Mouse (Mus musculus): ENCODE measurements around the gene S100a8. TPM values are rescaled to one million over a fixed set of nuclear protein-coding genes. Genes with fewer than 3 reads are reported as not detected.

The S100a8 gene
- polyA plus RNA-seq, 1 experiment from 2014 or later = 3.3 TPM

DNA sequence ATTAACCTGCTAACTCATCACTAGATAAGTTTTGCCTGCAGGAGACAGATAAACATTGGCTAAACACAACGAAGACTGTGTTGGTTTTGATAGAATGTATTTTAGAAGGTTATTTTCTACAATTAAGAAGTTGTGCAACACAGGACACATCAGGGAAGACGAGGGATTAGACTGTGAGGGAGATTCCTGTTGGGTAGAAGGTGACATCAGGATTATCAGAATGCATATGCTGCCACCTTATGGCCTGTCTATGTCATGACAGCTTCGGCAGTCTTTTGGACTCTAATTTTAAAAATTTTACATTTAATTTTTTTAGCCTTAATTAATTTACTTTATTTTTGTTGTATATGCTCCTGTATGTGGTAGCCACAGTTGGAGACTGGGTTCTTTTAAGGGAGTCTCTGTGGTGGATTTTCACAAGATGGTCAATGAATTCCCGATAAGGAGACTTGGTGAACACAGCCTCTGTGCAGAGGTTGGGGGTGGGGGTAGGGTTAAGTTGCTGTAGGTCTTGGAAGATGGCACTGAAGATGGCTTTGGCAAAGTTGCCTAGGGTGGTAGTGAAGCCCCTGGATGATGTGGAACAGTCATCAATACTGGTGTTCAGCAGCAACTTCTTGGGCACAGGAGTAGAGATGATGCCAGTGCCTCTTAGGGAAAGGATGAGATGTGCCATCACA lies 39.9 kb downstream of the S100a8 start:
- ATAC-seq (no peak), DNase-seq (ENCODE audit: low spot score) (peak; percentile 61)
- H3K36me3 ChIP-seq (ENCODE audit: control insufficient read depth, insufficient read depth, low read length) = no peaks in the 10 kb centered on the region
- no peaks in the 10 kb centered on the region for H3K9me3 ChIP-seq (replicated peaks; ENCODE audit: control insufficient read depth, low read length)
- no peaks in the 10 kb centered on the region for H3K4me1 ChIP-seq (ENCODE audit: control insufficient read depth, insufficient read depth, low read length)
- no peak overlapping the region for H3K4me2 ChIP-seq (ENCODE audit: low read length)
- no peak overlapping the region for H3K4me3 ChIP-seq (ENCODE audit: low read depth, low read length)
- no peak overlapping the region for H3K9ac ChIP-seq (ENCODE audit: low read length)
- no peak overlapping the region for H3K27ac ChIP-seq (ENCODE audit: low read depth, low read length)
- H3K27me3 ChIP-seq (replicated peaks; ENCODE audit: control insufficient read depth, insufficient read depth, low read length) = no peaks in the 10 kb centered on the region
- 24% methylated on average over 4 of the region's 4 CpGs for WGBS

DNA sequence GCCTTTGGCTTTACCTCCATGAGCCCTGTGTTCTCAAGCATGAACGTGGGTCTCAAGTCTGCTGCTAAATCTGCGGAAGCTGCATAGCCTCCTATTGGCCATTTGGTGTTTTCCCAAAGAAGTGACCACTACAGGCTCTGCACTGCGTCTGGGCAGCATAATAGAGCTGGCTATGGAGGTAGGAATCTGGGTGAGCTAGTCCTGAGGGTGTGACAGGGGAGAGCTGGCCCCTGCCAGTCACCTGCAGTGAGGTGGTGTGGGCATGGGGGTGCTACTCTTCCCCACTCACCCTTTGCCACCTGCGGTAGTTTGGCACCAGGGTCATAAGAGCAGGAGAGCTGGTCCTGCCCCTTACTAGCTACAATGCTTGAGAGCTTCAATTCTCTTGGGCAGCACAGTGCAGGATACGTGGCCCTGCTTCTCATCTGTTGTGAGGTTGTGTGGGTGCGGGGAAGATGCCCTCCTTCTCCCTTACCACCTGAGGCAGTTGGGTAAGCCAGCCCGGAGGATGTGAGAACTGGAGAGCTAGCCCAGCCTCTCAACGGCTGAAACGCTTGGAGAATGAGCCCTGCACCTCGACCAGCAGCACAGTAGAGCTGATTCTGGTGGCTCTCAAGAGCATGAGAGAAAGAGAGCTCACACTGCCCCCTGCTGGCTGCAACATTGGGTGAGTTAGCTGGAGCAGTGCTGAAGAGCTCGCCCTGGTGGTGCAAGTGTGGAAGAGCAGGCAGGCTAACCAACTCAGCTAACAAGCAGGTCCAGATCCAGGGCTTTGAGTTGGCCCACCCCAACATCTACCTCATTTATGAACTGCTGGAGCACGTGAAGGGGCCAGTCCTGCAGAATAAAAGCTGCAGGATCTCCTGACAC lies 41.0 kb downstream of the S100a8 start:
- Histone ChIP-seq H3K4me2 (ENCODE audit: low read length) (no peak overlapping the region), H3K36me3 (ENCODE audit: control insufficient read depth, insufficient read depth, low read length) (no peaks in the 10 kb centered on the region), H3K4me1 (ENCODE audit: control insufficient read depth, insufficient read depth, low read length) (no peaks in the 10 kb centered on the region), H3K9ac (ENCODE audit: low read length) (no peak overlapping the region), H3K9me3 (replicated peaks; ENCODE audit: control insufficient read depth, low read length) (no peaks in the 10 kb centered on the region), H3K27me3 (replicated peaks; ENCODE audit: control insufficient read depth, insufficient read depth, low read length) (no peaks in the 10 kb centered on the region), H3K27ac (ENCODE audit: low read depth, low read length) (no peak overlapping the region), H3K4me3 (ENCODE audit: low read depth, low read length) (no peak overlapping the region)
- DNase-seq (ENCODE audit: low spot score) (peak; percentile 81), ATAC-seq (peak; percentile 29; the same call in 1 of the 2 replicates)
- 53% methylated on average over 12 of the region's 12 CpGs for WGBS

Other genes with a start within 250 kb of the S100a8 start
- 20.7 and 25.3 TPM in 2 replicates for gene Ints3, start 235.4 kb upstream of the S100a8 start, polyA plus RNA-seq (2014; fragmentation: Nextera tagmentation; extraction: Ambion mirVana)
- 2.5 and 3.4 TPM in 2 replicates for gene Npr1, start 203.1 kb upstream of the S100a8 start, polyA plus RNA-seq (2014; fragmentation: Nextera tagmentation; extraction: Ambion mirVana)
- 266 and 312 TPM in 2 replicates for gene Ilf2, start 192.9 kb upstream of the S100a8 start, polyA plus RNA-seq (2014; fragmentation: Nextera tagmentation; extraction: Ambion mirVana)
- 76.7 and 77.3 TPM in 2 replicates for gene Snapin, start 177.9 kb upstream of the S100a8 start, polyA plus RNA-seq (2014; fragmentation: Nextera tagmentation; extraction: Ambion mirVana)
- gene Chtop, start 159.5 kb upstream of the S100a8 start, polyA plus RNA-seq (2014; fragmentation: Nextera tagmentation; extraction: Ambion mirVana) = 137 and 141 TPM in 2 replicates
- 12.5 and 13.1 TPM in 2 replicates for gene S100a1, start 154.6 kb upstream of the S100a8 start, polyA plus RNA-seq (2014; fragmentation: Nextera tagmentation; extraction: Ambion mirVana)
- gene S100a13, start 154.5 kb upstream of the S100a8 start, polyA plus RNA-seq (2014; fragmentation: Nextera tagmentation; extraction: Ambion mirVana) = 9.4 and 11.1 TPM in 2 replicates
- not detected in 2 replicates for gene S100a14, start 142.1 kb upstream of the S100a8 start, polyA plus RNA-seq (2014; fragmentation: Nextera tagmentation; extraction: Ambion mirVana)
- gene S100a16, start 131.7 kb upstream of the S100a8 start, polyA plus RNA-seq (2014; fragmentation: Nextera tagmentation; extraction: Ambion mirVana) = 40.6 and 43.2 TPM in 2 replicates
- gene S100a3, start 108.4 kb upstream of the S100a8 start, polyA plus RNA-seq (2014; fragmentation: Nextera tagmentation; extraction: Ambion mirVana) = not detected in 2 replicates
- gene S100a2, start 78.7 kb upstream of the S100a8 start, polyA plus RNA-seq (2014; fragmentation: Nextera tagmentation; extraction: Ambion mirVana) = not detected in 2 replicates
- not detected in 2 replicates for gene Gm42674, start 67.1 kb upstream of the S100a8 start, polyA plus RNA-seq (2014; fragmentation: Nextera tagmentation; extraction: Ambion mirVana)
- gene S100a4, start 65.2 kb upstream of the S100a8 start, polyA plus RNA-seq (2014; fragmentation: Nextera tagmentation; extraction: Ambion mirVana) = 1.3 and 1.9 TPM in 2 replicates
- not detected in 2 replicates for gene S100a5, start 60.5 kb upstream of the S100a8 start, polyA plus RNA-seq (2014; fragmentation: Nextera tagmentation; extraction: Ambion mirVana)
- gene S100a6, start 56.1 kb upstream of the S100a8 start, polyA plus RNA-seq (2014; fragmentation: Nextera tagmentation; extraction: Ambion mirVana) = 19.6 and 22.8 TPM in 2 replicates
- not detected in 2 replicates for gene S100a7a, start 15.0 kb upstream of the S100a8 start, polyA plus RNA-seq (2014; fragmentation: Nextera tagmentation; extraction: Ambion mirVana)
- 2.0 and 3.1 TPM in 2 replicates for gene S100a9, start 26.7 kb downstream of the S100a8 start, polyA plus RNA-seq (2014; fragmentation: Nextera tagmentation; extraction: Ambion mirVana)
- gene Pglyrp4, start 57.9 kb downstream of the S100a8 start, polyA plus RNA-seq (2014; fragmentation: Nextera tagmentation; extraction: Ambion mirVana) = not detected in 2 replicates
- not detected in 2 replicates for gene Gm5849, start 108.9 kb downstream of the S100a8 start, polyA plus RNA-seq (2014; fragmentation: Nextera tagmentation; extraction: Ambion mirVana)

Data from forebrain, embryonic 14.5 days (tissue).